In the genomic region with DNA sequence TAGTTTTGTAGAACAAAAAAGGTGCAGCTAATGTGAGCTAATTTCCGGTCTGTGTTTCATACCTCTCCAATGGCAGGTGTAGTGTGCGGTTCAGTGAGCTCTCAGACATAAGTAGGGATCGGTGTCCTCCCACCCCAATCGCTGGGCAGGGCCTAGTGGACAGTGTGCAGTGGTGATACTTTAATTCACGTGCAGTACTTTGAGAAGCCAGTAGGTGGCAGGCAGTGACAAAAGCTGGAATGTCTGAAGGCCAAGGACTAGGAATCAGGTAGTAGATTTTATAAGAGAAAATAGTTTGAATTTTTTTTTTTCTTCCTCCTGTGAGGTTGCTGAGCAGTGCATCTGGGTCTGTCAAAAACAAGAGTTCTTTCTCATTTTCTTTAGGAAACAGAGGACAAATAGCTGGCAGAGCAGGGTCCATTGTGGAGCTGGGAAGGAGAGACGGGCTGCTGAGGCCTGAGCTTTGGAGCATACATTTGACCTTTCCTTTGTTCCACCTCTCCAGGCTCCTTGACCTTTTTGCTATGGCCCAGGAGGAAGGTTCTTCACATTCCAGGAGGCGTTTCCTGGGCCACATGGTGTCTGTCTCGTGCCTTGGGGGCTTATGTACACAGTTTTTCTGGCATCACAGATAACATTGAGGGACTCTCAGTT, we compare ENCODE assay signal across 8 mouse cellular contexts. TPM values are rescaled to one million over a fixed set of nuclear protein-coding genes. Genes with fewer than 3 reads are reported as not detected.
A peak's percentile ranks its signal among the peaks of the same experiment; 100 is the strongest.
DNase-seq lines count a peak whose midpoint lies in the region; ATAC-seq lines count a peak whose summit lies in the region.

No protein-coding gene starts in this region.

- WGBS in liver, embryonic 12.5 days (ENCODE audit: insufficient replicate concordance) = 24% methylated on average over 8 of the region's 8 CpGs
- WGBS in hindbrain, embryonic 16.5 days = 15% methylated on average over 8 of the region's 8 CpGs

- no peak overlapping the region for H3K4me3 ChIP-seq in liver, embryonic 12.5 days
- no peak overlapping the region for H3K4me3 ChIP-seq in hindbrain, embryonic 16.5 days (ENCODE audit: low read length)

- peak; percentile 55 for DNase-seq in liver
- DNase-seq in cerebellum, postnatal 25 days = peak; percentile 45 to 69
- DNase-seq in frontal cortex, postnatal 36 days (ENCODE audit: low spot score in 2 of 2) = peak; percentile 52 to 81
- DNase-seq in layer of hippocampus, postnatal 25 days (ENCODE audit: extremely low spot score in 1 of 2, low spot score in 1 of 2) = peak; percentile 39 to 73
- peak; percentile 84 for DNase-seq in lung, postnatal 14 days
- peak; percentile 83 to 86 for DNase-seq in right cerebral cortex, adult 2 months (ENCODE audit: low spot score in 2 of 2)

- H3K4me2 ChIP-seq in liver, embryonic 12.5 days = no peak overlapping the region
- no peak overlapping the region for H3K4me2 ChIP-seq in hindbrain, embryonic 16.5 days (ENCODE audit: low read length)

- H3K9ac ChIP-seq in liver, embryonic 12.5 days = no peak overlapping the region
- no peak overlapping the region for H3K9ac ChIP-seq in hindbrain, embryonic 16.5 days (ENCODE audit: low read depth, low read length)

- H3K4me1 ChIP-seq in liver, embryonic 12.5 days = peaks cover 31% of the 10 kb centered on the region
- peaks cover 8% of the 10 kb centered on the region for H3K4me1 ChIP-seq in hindbrain, embryonic 16.5 days (ENCODE audit: control insufficient read depth, insufficient read depth, low read depth, low read length)

- ATAC-seq in liver, embryonic 12.5 days = no peak; the same call in 1 of the 2 replicates
- ATAC-seq in hindbrain, embryonic 16.5 days = peak; percentile 81

- H3K27ac ChIP-seq in liver, embryonic 12.5 days = no peak overlapping the region
- no peak overlapping the region for H3K27ac ChIP-seq in hindbrain, embryonic 16.5 days (ENCODE audit: low read depth, low read length)

- H3K36me3 ChIP-seq in liver, embryonic 12.5 days = no peaks in the 10 kb centered on the region
- H3K36me3 ChIP-seq in hindbrain, embryonic 16.5 days (ENCODE audit: control insufficient read depth, insufficient read depth, low read length) = no peaks in the 10 kb centered on the region

- 0 out of 2 replicates have a peak, but pooled peaks cover 4% of the 10 kb centered on the region for H3K27me3 ChIP-seq in liver, embryonic 12.5 days (replicated peaks)
- peaks cover 3% of the 10 kb centered on the region; the same call in 1 of the 2 replicates for H3K27me3 ChIP-seq in hindbrain, embryonic 16.5 days (replicated peaks; ENCODE audit: control insufficient read depth, insufficient read depth, low read length)

- H3K9me3 ChIP-seq in liver, embryonic 12.5 days (replicated peaks) = no peaks in the 10 kb centered on the region
- H3K9me3 ChIP-seq in hindbrain, embryonic 16.5 days (ENCODE audit: control insufficient read depth, low read length) = no peaks in the 10 kb centered on the region

RNA-seq across cellular contexts. Expression of a gene that starts 36.4 kb away (rescaled TPM):
- not detected in 2 replicates for polyA plus RNA-seq in liver, embryonic 12.5 days (2016; fragmentation: Nextera tagmentation; extraction: Ambion mirVana)
- polyA plus RNA-seq in hindbrain, embryonic 16.5 days (2015; fragmentation: Nextera tagmentation; extraction: Ambion mirVana) = not detected in 2 replicates
- total RNA-seq in layer of hippocampus, postnatal 25 days (2021) = not detected
